Mouse (Mus musculus): Measurements from ENCODE around the gene Atp13a5.

Atp13a5 gene

DNA sequence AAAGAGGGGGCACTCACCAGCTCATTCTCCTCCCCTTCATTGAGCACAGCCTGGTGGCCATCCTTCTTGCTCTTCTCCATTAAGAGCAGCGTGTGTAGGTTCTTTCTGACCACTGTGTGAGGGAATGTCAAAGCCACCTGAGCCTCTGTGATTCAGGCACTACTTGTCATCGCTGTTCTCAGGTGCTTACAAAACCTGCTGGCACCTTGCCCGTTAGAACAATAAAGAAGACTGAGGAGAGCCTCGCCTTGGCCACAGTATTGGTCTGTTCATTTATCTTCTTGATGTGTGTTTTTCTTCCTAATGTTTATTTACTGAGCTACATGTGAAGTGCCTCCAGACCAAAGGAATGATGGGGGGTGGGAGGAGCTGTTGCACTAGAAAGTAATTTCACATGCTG, at the start of gene Atp13a5:
Atp13a5 (minus strand) TSS at position 275 of the 400 bp plus-strand sequence.
- 73% methylated on average over 4 of the region's 4 CpGs for WGBS

DNA sequence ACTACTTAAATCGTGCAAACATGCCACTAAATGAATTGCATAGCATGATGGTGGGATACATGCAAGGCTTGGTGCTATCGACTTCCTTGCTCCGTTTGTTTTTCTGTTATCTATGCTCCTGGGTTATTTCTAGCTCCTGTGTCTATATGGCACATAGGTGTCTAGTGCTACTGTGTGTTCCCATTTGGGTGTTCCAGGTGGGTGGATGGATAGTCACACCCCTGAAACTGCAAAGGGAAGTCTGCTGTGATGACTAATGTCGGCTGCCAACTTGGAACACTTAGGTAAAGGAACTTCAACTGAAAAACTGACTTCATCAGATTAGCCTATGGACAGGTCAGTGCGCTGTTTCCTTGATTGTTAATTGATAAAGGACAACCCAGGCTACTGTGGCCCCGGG, 36.3 kb upstream of the Atp13a5 start:
- 61% methylated on average over 6 of the region's 6 CpGs for WGBS

GRCm38 (mm10) chr16:29407319-29407718, 28.8 kb upstream of the Atp13a5 start:
- WGBS = 66% methylated on average over 10 of the region's 10 CpGs

DNA sequence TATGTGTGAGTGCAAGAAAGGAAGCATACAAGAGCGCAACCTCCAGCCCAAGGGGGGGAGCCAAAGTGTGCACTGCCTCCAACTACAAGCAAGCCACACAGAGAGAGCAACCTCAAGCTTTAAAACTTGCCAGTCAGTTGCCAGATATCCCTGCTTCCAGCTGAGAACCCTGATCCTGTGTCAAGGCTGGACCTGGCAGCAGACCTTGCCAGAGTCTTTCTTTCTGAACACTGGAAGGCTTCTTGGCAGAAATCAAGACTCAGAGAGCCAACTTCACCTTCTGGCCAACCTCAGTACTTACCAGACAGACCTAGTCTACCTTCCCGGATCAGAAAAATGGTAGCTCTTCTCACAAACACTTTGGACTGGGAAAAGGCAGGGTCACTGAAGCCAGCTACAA, 20.5 kb upstream of the Atp13a5 start:
- 63% methylated on average over 2 of the region's 2 CpGs for WGBS

GRCm38 (mm10) chr16:29384781-29385180, 6.2 kb upstream of the Atp13a5 start:
- WGBS = 94% methylated on average over 4 of the region's 4 CpGs

- 46% methylated on average over 8 of the region's 8 CpGs for WGBS
Measured at GRCm38 (mm10) chr16:29374636-29375035, 3.9 kb downstream of the Atp13a5 start.

DNA sequence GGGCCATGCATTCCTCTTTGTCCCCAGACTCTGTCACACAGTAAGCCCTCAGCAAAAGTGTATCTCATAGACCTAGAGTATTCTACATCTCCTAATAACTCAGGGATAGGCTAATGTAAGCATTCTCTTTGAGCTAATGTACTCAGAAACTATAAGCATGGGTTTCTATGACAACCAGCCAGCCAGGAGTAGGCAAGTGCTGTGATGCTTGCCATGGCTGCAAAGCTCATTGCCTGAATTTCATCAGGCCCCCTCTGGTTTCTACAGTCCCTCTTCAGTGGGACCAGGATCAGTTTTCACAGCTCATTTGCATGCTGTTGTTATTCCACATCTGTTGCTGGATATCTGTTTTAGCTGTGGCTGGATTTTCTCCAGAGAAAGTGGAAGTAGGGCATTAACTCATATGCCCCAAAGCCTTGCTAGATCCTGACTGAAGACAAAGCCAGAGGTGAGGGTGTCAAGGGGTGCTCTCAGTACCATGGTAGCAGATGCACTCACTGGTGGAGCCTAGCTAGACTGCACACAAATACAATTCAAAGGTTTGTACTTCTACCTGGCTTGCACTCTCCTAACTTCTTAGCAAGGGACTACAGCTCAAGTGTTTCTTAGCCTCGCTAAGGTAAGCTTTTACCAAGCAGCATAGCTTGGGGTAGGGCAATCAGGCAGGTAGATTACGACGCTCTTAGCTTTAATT, 47.0 kb downstream of the Atp13a5 start:
- WGBS = 85% methylated on average over 3 of the region's 3 CpGs

- 35% methylated on average over 5 of the region's 5 CpGs for WGBS
Measured at GRCm38 (mm10) chr16:29330948-29331347, 47.6 kb downstream of the Atp13a5 start.

GRCm38 (mm10) chr16:29329213-29329612, 49.3 kb downstream of the Atp13a5 start:
- WGBS = 51% methylated on average over 2 of the region's 2 CpGs

DNA sequence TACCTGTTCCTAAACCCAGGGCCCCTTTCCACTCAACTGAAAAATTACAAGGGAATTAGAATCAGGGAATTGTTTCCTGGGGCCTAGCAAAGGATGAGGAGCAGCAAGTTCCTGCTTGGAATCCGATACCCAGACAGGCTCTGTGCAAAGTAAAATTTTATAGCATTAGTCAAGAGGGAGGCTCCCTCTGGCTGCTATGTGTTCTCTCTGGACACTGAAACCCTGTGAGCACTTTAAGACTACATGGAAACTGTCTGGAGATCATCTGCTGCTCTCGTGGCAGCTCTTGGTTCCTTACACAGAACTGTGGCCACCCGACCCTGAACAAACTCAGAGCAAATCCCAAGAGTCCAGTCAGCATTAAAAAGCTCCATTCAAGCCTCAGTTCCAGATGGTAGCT, 50.6 kb downstream of the Atp13a5 start:
- 67% methylated on average over 3 of the region's 3 CpGs for WGBS

- WGBS = 86% methylated on average over 7 of the region's 7 CpGs
Measured at GRCm38 (mm10) chr16:29325233-29325919, 53.2 kb downstream of the Atp13a5 start.

- 75% methylated on average over 3 of the region's 3 CpGs for WGBS
Measured at GRCm38 (mm10) chr16:29320717-29321116, 57.8 kb downstream of the Atp13a5 start.

DNA sequence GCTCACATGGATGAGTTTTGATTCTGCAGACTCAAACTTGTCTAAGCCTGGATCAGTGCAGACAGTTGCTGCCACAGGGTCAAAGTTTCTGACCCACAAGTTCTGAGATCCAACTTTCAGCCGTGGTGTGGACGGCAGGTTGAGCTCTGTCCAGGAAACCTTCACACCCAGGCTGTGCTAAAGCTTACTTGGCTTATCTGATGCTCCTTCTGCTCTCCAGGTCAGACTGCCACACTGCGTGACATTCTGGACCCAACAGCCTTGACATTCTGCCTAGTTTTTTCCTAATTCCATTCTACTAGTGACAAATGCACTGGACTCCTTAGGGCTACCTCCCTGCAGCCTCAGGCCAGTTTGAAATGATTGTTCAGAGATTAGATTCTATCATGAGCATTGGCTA, 63.1 kb downstream of the Atp13a5 start:
- 88% methylated on average over 3 of the region's 3 CpGs for WGBS

- WGBS = 85% methylated on average over 3 of the region's 3 CpGs
Measured at GRCm38 (mm10) chr16:29314991-29315390, 63.5 kb downstream of the Atp13a5 start.

DNA sequence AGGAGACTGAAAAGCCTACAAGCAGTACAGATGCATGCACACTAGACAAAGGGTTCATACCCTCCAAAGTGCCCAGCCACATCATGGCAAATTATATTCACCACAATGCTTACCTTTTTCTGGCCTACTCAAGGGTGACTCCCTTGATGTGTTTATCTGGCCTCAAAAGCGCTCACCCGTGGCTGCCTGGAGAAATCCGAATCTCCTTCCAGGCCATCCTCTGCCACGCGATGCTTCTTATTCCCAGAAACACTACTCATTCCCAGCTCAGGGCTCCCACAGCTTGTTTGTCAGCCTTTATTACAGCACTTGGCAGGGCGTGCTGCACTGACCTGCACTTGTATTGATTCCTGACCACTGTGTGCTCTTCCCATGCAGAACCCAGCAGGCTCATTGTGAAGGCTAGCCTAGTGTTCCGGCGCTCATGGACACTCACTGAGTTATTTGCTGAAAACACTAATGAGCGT, 80.9 kb downstream of the Atp13a5 start:
- WGBS = 86% methylated on average over 9 of the region's 9 CpGs

DNA sequence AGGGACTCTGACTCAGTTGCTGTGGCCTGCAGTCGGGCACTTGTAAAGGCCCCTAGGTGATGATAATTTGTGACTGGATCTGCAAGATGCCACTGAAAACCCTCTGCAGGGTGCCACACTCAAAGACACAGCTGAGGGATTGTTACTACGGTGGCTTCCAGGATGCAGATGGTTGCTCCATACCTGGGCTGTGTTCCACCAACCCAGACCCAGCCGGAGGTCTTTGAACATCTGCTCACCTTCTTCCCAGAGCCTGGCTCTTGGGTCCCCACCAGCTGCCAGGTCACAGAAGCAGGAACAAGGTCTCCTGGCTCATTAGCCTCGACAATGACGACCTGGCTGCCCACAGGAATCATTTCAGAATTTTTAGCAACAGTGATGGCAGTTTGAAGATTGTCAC, 97.8 kb downstream of the Atp13a5 start:
- WGBS = 79% methylated on average over 5 of the region's 5 CpGs

DNA sequence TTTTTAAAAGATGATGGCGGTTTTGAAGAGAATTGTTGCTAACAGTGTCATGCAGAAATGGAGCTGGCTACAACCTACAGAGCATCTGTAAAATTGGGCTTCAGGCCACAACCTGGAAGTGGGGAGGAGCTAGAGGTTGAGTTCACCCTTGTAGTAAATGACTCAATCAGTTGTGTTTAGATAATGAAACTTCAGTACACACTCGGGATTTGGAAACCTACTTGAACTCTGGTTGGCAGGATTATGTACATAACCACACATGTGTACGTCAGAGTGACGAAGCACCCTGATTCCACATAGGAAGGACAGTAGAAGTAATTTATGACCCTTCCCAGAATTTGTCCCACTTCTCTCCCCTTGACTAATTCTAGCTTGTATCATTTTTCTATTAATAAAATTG, 124.2 kb downstream of the Atp13a5 start:
- 90% methylated on average over 4 of the region's 4 CpGs for WGBS

GRCm38 (mm10) chr16:29235951-29236350, 142.6 kb downstream of the Atp13a5 start:
- WGBS = 63% methylated on average over 5 of the region's 5 CpGs

DNA sequence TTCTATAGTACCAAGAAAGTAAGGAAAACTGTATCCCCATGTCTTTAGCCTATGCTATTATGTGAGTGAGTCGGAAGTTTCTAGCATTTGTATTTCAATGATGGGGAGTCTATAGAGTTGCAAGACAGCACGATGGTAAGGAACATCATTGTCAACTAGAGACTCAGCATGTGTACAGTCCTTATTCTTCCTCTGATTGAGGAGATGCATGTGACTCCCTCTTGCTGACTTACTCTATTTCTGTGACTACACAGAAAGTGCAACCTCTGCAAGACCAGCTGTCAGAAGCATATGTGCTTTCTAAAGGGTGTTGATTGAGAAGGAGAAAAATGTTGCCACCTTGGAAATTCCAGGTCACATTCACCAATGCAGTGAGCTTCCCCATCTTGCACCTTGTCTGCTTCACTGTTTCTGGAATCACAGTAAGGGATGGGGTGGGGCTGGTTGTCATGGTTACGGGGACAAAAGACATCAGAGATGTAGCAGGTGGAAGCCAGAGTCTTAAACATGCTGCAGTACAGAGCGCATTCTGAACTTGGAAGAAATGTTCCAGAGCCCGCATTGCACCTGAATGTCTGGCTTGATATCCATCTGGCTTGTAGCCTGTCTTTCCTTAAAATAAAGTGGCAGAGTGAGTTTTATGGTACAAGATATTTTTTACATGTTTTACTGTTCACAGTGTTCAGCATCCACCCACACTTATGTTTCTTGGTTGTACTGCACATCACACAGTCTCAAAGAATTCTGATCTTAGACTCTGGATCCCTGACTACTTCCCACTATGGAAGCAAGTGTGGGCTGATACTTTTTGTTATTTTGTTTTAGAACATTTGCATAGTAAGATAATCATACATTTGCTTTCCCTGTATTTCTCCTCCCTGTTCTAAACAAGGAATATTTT, 161.9 kb downstream of the Atp13a5 start:
- 46% methylated on average over 5 of the region's 5 CpGs for WGBS

- under 1% methylated on average over 39 of the region's 39 CpGs for WGBS
Measured at GRCm38 (mm10) chr16:29209605-29210411, 168.7 kb downstream of the Atp13a5 start, which contains the start of gene Hrasls. Hrasls (plus strand) TSS chr16:29209695.

- 44% methylated on average over 7 of the region's 7 CpGs for WGBS
Measured at GRCm38 (mm10) chr16:29208841-29209240, 169.7 kb downstream of the Atp13a5 start.
